8 mouse cellular contexts compared by ENCODE assay signal in the genomic region with DNA sequence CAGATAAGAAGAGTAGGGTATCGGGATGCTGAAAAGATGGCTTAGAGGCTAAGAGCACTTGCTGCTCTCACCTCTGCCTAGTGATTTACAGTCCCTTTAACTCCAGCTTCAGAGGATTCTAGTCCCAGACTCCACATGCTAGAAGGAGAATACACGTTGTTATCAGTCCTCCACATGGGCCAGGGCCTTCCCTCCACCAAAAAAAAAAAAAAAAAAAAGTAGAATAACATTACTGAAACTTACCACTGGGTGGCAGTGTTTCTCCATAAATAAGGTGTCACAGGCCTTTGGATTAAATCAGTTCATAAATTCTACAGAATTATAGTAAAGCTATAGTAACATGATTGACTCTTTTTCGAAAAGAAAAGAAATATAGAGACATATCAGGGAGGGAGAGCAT. TPM values are rescaled to one million over a fixed set of nuclear protein-coding genes. Genes with fewer than 3 reads are reported as not detected.
A peak's percentile ranks its signal among the peaks of the same experiment; 100 is the strongest.
DNase-seq lines count a peak whose midpoint lies in the region; ATAC-seq and TF ChIP-seq lines count a peak whose summit lies in the region.
"Had no signal": no experiment of that assay in that cellular context is flagged by ENCODE, and none has a peak within 500 bp of the region (broad histone marks: within the 10 kb centered on the region; RNA-seq: fewer than 3 reads in every experiment).

No protein-coding gene starts in this region.

- 29% methylated on average over 3 of the region's 3 CpGs for WGBS in kidney, embryonic 16.5 days
- 35% methylated on average over 3 of the region's 3 CpGs for WGBS in forebrain, embryonic 12.5 days

- DNase-seq in kidney, postnatal 14 days = peak; percentile 14
- peak; percentile 20 for DNase-seq in G1E (ENCODE audit: low spot score)
- peak; percentile 77 for DNase-seq in c-Kit-positive CD71-positive TER-119-negative erythroid progenitor cells, embryonic 14.5 days (ENCODE audit: low read depth)
- DNase-seq in lung, postnatal 36 days = peak; percentile 46
- DNase-seq in spleen, adult 18-20 months = no peak

- no peak for ATAC-seq in kidney, embryonic 16.5 days (ENCODE audit: low FRiP score, low TSS enrichment)
- no peak for ATAC-seq in G1E (ENCODE audit: extremely low read depth, insufficient number of reproducible peaks, low FRiP score, poor library complexity, severe bottlenecking)
- ATAC-seq in forebrain, embryonic 12.5 days (ENCODE audit: low FRiP score) = no peak

- H3K4me1 ChIP-seq in kidney, embryonic 16.5 days (ENCODE audit: insufficient read depth, low read length) = 0 out of 2 replicates have a peak, but pooled peaks cover 8% of the 10 kb centered on the region
- peaks cover 18% of the 10 kb centered on the region for H3K4me1 ChIP-seq in G1E (ENCODE audit: insufficient read depth, low read depth, low read length)
- H3K4me1 ChIP-seq in forebrain, embryonic 12.5 days = peaks cover 18% of the 10 kb centered on the region

- H3K27me3 ChIP-seq in kidney, embryonic 16.5 days (ENCODE audit: insufficient read depth, low read length) = no peaks in the 10 kb centered on the region
- peaks cover 7% of the 10 kb centered on the region for H3K27me3 ChIP-seq in G1E (ENCODE audit: insufficient read depth, low read length)
- H3K27me3 ChIP-seq in forebrain, embryonic 12.5 days = 0 out of 2 replicates have a peak, but pooled peaks cover 5% of the 10 kb centered on the region
- H3K27me3 ChIP-seq: embryonic facial prominence, embryonic 15.5 days had no signal

- no peak overlapping the region for H3K9ac ChIP-seq in kidney, embryonic 16.5 days (replicated peaks; ENCODE audit: low read length)
- no peak overlapping the region for H3K9ac ChIP-seq in forebrain, embryonic 12.5 days
- H3K9ac ChIP-seq: embryonic facial prominence, embryonic 15.5 days had no signal

- peaks cover under 1% of the 10 kb centered on the region; the same call in 1 of the 2 replicates for H3K9me3 ChIP-seq in kidney, embryonic 16.5 days (ENCODE audit: low read length)
- H3K9me3 ChIP-seq in G1E (replicated peaks) = no peaks in the 10 kb centered on the region
- H3K9me3 ChIP-seq in forebrain, embryonic 12.5 days = no peaks in the 10 kb centered on the region
- H3K9me3 ChIP-seq: embryonic facial prominence, embryonic 15.5 days had no signal

- no peak overlapping the region for H3K4me3 ChIP-seq in kidney, embryonic 16.5 days (ENCODE audit: low read length)
- no peak overlapping the region for H3K4me3 ChIP-seq in G1E (ENCODE audit: low read depth, low read length)
- H3K4me3 ChIP-seq in forebrain, embryonic 12.5 days (replicated peaks) = no peak overlapping the region
- H3K4me3 ChIP-seq: embryonic facial prominence, embryonic 15.5 days had no signal

- no peak overlapping the region for H3K4me2 ChIP-seq in kidney, embryonic 16.5 days (replicated peaks; ENCODE audit: low read depth, low read length)
- H3K4me2 ChIP-seq in forebrain, embryonic 12.5 days = no peak overlapping the region
- H3K4me2 ChIP-seq: embryonic facial prominence, embryonic 15.5 days had no signal

- TF ChIP-seq CTCF in G1E (IDR thresholded peaks at IDR 0.05; ENCODE audit: low read depth, low read length) = no peak

- no peak overlapping the region for H3K27ac ChIP-seq in kidney, embryonic 16.5 days (ENCODE audit: low read length)
- H3K27ac ChIP-seq in forebrain, embryonic 12.5 days = no peak overlapping the region
- H3K27ac ChIP-seq: embryonic facial prominence, embryonic 15.5 days had no signal

- H3K36me3 ChIP-seq in kidney, embryonic 16.5 days (ENCODE audit: insufficient read depth, low read length) = no peaks in the 10 kb centered on the region
- peaks cover 8% of the 10 kb centered on the region for H3K36me3 ChIP-seq in G1E (replicated peaks)
- no peaks in the 10 kb centered on the region for H3K36me3 ChIP-seq in forebrain, embryonic 12.5 days (replicated peaks)
- H3K36me3 ChIP-seq: embryonic facial prominence, embryonic 15.5 days had no signal

RNA-seq across cellular contexts. Expression of a gene that starts 2.3 kb away (rescaled TPM):
- polyA plus RNA-seq in kidney, embryonic 16.5 days (2015; fragmentation: Nextera tagmentation; extraction: Ambion mirVana) = 33.8 and 37.2 TPM in 2 replicates
- 61.8 and 81.4 TPM in 2 replicates for total RNA-seq in G1E (2014; fragmentation: Nextera tagmentation)
- total RNA-seq in G1E (2017) = 76.5 and 94.0 TPM in 2 replicates
- polyA plus RNA-seq in G1E (2012) = 7.9 and 11.1 TPM in 2 replicates
- polyA plus RNA-seq in forebrain, embryonic 12.5 days (2016; fragmentation: Nextera tagmentation; extraction: Ambion mirVana) = 47.8 and 49.3 TPM in 2 replicates

RNA-seq across cellular contexts. Expression of a gene that starts 21.2 kb away (rescaled TPM):
- polyA plus RNA-seq in kidney, embryonic 16.5 days (2015; fragmentation: Nextera tagmentation; extraction: Ambion mirVana) = 1.5 TPM in 2 replicates
- not detected in 2 replicates for total RNA-seq in G1E (2014; fragmentation: Nextera tagmentation)
- 0.12 and 0.22 TPM in 2 replicates for total RNA-seq in G1E (2017)
- not detected in 2 replicates for polyA plus RNA-seq in G1E (2012)
- polyA plus RNA-seq in forebrain, embryonic 12.5 days (2016; fragmentation: Nextera tagmentation; extraction: Ambion mirVana) = 6.1 and 6.3 TPM in 2 replicates

RNA-seq across cellular contexts. Expression of a gene that starts 55.2 kb away (rescaled TPM):
- 1.5 and 2.2 TPM in 2 replicates for polyA plus RNA-seq in kidney, embryonic 16.5 days (2015; fragmentation: Nextera tagmentation; extraction: Ambion mirVana)
- not detected in 2 replicates for total RNA-seq in G1E (2014; fragmentation: Nextera tagmentation)
- total RNA-seq in G1E (2017) = not detected in 2 replicates
- polyA plus RNA-seq in G1E (2012) = not detected in 2 replicates
- polyA plus RNA-seq in forebrain, embryonic 12.5 days (2016; fragmentation: Nextera tagmentation; extraction: Ambion mirVana) = 1.3 and 2.6 TPM in 2 replicates

Comparison
In these comparisons a context has a peak if more than half of its experiments do, and no peak if none do; other contexts are left out.
1. DNase-seq: peak in kidney, postnatal 14 days (single experiment), G1E (single experiment), c-Kit-positive CD71-positive TER-119-negative erythroid progenitor cells, embryonic 14.5 days (single experiment) and lung, postnatal 36 days (single experiment); none in spleen, adult 18-20 months (0 of 2).